Mouse (Mus musculus): ENCODE measurements at regions not wholly inside any gene's neighbourhood (a gene's known extent, or its start where the extent isn't known, plus 50 kb on each side); places are given as distances from the start of the nearest gene placed in this dataset.
A peak's percentile ranks its signal among the peaks of the same experiment; 100 is the strongest.

GRCm38 (mm10) chr6:51182771-51183284, 249.6 kb upstream of the Nfe2l3 start:
- DNase-seq: no peak

GRCm38 (mm10) chr6:51183576-51184420, 248.7 kb upstream of the Nfe2l3 start:
- no peak for DNase-seq

- no peak for DNase-seq
Observed at GRCm38 (mm10) chr6:51184500-51184899, 248.0 kb upstream of the Nfe2l3 start.

GRCm38 (mm10) chr6:51185201-51185600, 247.3 kb upstream of the Nfe2l3 start:
- no peak for DNase-seq

GRCm38 (mm10) chr6:51189173-51189572, 243.3 kb upstream of the Nfe2l3 start:
- no peak for DNase-seq

- DNase-seq: no peak
Observed at GRCm38 (mm10) chr6:51192826-51193225, 239.6 kb upstream of the Nfe2l3 start.

- DNase-seq: no peak
Observed at GRCm38 (mm10) chr6:51193356-51193755, 239.1 kb upstream of the Nfe2l3 start.

GRCm38 (mm10) chr6:51196391-51196790, 236.1 kb upstream of the Nfe2l3 start:
- no peak for DNase-seq

GRCm38 (mm10) chr6:51197000-51197774, 235.3 kb upstream of the Nfe2l3 start:
- DNase-seq: no peak

- DNase-seq: no peak
Observed at GRCm38 (mm10) chr6:51200207-51200606, 232.3 kb upstream of the Nfe2l3 start.

- no peak for DNase-seq
Observed at GRCm38 (mm10) chr6:51200837-51201236, 231.6 kb upstream of the Nfe2l3 start.

GRCm38 (mm10) chr6:51204306-51204705, 228.2 kb upstream of the Nfe2l3 start:
- DNase-seq: no peak

- no peak for DNase-seq
Observed at GRCm38 (mm10) chr6:51205411-51205810, 227.1 kb upstream of the Nfe2l3 start.

GRCm38 (mm10) chr6:51206712-51207505, 225.6 kb upstream of the Nfe2l3 start:
- peak in 1 of 2 experiments; percentile 35 for DNase-seq

- no peak for DNase-seq
Observed at GRCm38 (mm10) chr6:51207587-51208361, 224.7 kb upstream of the Nfe2l3 start.

GRCm38 (mm10) chr6:51208660-51209396, 223.6 kb upstream of the Nfe2l3 start:
- DNase-seq: peak; percentile 18 to 43

GRCm38 (mm10) chr6:51211418-51211817, 221.1 kb upstream of the Nfe2l3 start:
- no peak for DNase-seq

GRCm38 (mm10) chr6:51212216-51212615, 220.3 kb upstream of the Nfe2l3 start:
- DNase-seq: no peak

- no peak for DNase-seq
Observed at GRCm38 (mm10) chr6:51215371-51215770, 217.1 kb upstream of the Nfe2l3 start.

- DNase-seq: no peak
Observed at GRCm38 (mm10) chr6:51216472-51216871, 216.0 kb upstream of the Nfe2l3 start.

- no peak for DNase-seq
Observed at GRCm38 (mm10) chr6:51219691-51220090, 212.8 kb upstream of the Nfe2l3 start.

All from layer of hippocampus, postnatal 36 days (tissue).